Mouse (Mus musculus) naive thymus-derived CD4-positive, alpha-beta T cell, adult 2 months (primary cell): Measurements from ENCODE around the gene Gm20388.

Source experiments
- DNase-seq: peaks from one replicate; pipeline ENCODE4 v3.0.0-alpha.2; 2011; ENCODE audit warnings: low read depth

Gene Gm20388

DNA sequence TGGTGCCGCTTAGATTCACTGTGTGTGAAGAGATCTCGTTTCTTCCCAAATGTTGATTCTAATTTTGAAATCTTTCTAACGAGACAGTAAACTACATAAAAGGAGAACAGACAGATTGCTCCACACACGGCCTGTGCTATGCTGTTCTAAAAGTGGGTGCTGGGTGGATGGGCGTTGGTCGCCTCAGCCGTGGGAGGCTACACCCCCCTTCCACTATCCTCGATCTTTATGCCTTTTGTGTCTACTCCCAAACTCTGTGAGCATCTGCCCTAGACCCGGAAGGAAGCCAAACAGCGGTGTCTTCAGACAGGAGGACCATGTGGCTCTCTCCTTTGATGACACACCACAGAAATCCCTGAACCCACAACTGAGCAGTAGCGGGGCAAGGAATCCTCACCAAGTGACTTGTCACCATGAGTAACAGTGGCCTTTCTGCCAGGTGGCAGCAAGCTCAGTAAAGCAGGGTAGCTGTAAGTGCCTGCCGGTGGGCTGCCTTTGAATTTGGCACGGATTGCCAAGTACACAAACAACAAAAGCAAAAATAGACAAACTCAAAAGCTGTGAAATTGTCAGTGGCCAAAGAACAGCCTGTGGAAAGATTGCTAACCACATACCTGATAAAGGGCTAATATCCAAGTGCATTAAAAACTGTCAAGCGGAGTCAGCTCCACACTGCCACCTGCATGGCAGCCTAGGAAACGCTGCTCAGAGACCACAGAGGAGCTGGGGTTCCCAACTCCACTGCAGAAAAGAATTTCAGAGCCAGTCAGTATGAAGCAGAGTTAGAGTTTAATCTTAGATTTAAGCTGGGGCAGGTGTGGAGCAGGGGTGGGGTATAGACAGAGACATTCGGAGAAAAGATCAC is 3858.1 kb downstream of the Gm20388 start:
- DNase-seq, result no peak

DNA sequence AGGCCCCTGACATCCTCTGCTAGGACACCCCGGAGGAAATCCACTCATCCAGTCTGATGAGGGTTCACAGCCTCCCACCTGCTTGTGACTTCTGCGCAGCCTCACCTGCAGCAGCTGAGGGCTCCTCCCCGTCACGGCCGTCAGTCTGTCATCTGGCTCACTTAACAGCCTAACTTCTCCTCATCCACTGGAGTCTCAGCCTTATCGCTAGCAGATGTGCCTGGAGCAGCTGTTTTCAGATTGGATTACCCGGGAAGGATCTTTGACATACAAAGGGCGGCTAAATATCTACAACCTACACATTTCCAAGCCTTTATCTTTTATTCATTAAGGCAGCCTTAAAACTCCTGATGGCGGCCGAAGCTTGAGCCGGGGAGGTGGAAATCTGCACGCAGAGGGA is 3862.8 kb downstream of the Gm20388 start:
- no peak for DNase-seq

GRCm38 (mm10) chr8:123774491-123774890 is 3863.8 kb downstream of the Gm20388 start:
- DNase-seq, result no peak

- DNase-seq, result no peak
Measured at GRCm38 (mm10) chr8:123777319-123777718, 3866.7 kb downstream of the Gm20388 start.

DNA sequence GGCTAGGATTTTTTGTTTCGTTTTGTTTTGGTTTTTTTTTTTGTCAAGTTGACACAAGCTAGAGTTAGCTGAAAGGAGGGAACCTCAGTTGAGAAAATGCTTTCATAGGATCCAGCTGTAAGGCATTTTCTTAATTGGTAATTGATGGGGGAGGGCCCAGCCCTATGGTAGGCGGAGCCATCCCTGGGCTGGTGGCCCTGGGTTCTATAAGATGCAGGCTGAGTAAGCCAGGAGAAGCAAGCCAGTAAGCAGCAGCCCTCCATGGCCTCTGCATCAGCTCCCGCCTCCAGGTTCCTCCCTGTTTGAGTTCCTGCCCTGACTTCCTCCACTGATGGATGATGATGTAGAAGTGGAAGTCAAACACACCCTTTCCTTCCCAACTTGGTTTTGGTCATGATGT is 3869.8 kb downstream of the Gm20388 start:
- no peak for DNase-seq

DNA sequence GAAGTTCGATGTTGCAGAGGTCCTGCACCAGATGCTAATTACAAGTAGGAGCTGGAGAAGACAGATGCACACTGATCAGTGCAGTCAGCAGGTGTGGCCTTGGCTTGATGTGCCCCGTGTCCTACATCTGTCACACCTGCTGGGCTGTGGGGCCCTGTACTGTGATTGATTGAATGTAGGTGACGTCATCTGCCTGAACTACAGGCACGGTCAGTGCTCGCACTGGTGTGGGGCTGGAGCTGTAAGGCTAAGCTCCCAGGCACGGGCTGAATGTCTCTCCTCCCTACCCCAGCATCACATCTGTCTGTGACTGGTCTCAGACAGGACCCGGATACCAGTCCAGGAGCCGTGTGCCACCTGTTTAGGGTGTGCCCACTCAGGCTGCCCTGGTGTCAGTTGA is 3870.6 kb downstream of the Gm20388 start:
- no peak for DNase-seq

DNA sequence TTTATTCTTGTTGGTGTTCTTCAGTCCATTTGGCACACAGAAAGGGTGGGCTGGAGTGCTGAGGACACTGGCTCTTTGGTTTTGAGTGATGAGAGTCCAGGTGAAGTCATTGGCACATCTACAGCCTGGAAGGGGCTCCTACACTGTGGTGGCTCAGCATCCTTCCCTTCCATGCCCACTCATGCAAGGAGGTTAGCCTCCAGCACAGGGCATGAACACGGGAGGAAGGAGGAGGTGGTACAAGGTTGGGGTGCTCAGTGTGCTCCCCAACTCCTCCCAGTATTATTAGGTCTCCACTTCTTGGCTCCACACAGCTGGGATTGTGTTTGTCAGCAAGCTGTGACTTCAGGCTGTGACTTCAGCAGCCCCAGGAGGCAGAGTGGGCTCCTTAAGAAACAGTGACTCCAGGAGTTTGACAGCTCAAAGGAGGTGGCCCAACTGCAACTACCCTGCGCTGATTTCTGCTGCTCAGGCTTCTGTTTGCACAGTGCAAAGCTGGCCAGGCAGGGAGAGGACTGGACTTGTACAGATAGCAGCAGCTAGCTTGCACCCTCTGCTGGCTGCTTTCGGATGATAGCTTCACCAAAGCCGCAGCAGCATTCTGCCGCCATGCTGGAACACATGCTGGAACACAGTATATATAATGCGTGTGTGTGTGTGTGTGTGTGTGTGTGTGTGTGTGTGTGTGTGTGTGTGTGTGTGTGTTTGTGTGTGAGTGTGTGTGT is 3873.0 kb downstream of the Gm20388 start:
- DNase-seq, result peak; percentile 18

DNA sequence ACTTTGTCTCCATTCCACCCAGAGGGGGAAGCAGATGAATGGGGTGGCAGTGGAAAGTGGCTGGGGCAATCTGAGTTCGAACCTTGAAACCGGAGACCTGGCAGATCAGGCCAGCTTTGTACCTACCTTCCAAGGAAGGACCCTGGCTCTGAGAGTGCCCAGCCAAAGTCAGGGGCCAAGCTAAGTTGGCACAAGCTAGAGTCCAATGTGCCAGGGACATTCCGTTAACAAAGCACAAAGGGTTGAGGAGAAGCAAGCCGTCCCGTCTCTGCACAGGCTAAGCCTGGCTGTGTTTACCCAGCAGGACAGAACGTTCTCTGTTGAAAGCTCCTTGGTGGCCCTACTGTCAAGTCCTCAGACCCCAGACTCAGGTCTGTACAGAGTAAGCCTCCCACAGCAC is 3875.5 kb downstream of the Gm20388 start:
- DNase-seq, result no peak

GRCm38 (mm10) chr8:123786644-123787043 is 3876.0 kb downstream of the Gm20388 start:
- no peak for DNase-seq

DNA sequence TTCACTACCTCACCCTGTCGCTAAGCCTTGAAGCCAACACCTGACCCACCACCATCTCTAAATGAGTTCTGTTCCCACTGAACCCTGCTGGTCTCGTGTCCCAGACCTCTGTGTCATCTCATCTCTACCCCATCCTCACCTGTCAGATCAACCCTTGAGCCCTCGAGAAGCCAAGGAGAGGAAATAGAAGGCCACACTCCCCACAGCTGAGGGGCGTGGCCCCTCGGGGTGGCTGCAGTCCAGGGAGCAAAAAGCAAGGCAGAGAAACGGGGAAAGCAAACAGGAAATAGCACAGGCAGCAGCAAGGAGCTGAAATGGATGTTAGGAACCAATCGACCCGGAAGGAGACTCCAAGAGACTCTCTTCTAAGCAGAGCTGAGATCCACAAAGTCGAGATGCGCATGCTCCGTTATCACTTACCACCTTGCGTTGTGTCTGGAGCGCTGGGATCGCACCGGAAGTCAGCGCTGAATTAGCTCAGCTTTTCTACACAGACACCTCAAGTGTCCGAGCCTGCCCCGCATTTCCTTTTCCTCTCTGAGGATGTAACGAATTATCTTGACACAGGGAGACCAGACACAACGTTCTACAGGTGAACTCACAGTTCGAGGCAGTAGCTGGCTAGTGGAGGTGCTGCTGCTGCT is 3876.7 kb downstream of the Gm20388 start:
- DNase-seq, result peak; percentile 33

DNA sequence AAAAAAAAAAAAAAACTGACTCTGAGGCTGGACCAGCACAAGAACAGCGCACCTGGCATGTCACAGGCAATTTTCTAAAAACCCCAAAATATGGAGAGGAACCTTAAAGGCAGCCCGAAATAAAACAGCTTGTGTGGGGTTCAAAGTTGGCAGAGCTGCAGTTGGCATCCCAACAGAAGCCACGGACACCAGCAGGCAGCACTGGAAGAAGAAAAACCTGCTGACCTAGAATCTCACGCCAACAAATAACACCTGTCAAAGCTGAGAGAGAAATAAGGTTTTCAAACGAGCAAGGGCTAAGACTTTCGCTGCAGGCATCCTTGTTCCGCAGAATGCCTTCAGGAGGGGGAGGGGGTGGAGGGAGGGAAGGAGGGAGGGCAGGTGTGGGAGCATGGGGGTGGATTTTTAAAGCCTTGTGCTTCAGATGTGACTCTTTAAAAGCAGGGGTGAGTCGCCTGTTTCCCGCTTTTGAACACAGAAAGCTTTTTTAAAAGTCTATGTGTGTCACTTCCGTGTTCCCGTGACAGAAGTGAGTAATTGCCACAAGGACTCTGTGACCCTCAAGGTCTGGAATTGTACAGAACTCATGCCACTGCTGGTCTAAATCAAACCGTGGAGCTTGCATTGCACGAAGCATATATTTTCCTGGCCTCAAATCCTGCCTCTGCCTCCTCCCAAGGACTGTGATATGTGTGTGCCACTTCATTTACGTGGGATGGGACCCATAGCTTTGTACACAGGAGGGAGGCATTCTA is 3878.0 kb downstream of the Gm20388 start:
- DNase-seq, result no peak

DNA sequence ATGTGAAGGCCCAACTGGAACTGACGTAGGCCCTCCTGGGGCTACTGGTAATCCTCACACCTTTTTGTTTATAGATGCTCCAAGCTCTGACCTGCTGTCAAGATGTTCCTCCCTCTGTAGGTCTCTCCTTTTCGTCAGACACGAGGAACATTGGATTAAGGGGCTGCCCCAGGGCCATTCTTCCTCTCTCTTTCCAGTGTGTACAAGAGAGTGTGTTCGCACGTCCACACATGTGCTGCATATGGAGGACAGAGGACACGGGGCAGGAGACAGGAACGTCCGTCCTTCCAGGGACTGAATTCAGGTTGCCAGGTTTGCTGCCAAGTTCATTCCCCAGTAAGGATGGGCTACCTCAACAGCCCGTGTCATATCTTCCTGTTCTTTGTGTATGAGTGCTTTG is 3878.8 kb downstream of the Gm20388 start:
- no peak for DNase-seq

DNA sequence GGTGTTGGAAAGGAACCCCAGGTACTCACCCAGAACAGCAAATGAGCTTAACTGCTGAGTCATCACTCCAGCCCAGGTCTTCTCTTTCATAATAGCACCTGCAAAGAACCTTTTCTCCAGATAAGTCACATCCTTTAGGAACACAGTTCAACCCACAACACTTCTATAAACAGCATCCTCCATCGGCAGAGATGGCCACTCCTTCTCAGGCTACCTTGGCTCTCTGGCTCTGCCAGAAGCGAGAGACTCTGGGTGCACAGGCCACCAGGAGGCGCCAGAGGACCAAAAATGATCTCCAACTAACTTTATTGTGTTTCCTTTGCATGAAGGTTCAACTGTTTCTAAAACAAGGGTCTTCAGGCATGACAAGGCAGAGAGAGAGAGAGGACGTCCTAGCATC is 3879.3 kb downstream of the Gm20388 start:
- DNase-seq, result peak; percentile 80

DNA sequence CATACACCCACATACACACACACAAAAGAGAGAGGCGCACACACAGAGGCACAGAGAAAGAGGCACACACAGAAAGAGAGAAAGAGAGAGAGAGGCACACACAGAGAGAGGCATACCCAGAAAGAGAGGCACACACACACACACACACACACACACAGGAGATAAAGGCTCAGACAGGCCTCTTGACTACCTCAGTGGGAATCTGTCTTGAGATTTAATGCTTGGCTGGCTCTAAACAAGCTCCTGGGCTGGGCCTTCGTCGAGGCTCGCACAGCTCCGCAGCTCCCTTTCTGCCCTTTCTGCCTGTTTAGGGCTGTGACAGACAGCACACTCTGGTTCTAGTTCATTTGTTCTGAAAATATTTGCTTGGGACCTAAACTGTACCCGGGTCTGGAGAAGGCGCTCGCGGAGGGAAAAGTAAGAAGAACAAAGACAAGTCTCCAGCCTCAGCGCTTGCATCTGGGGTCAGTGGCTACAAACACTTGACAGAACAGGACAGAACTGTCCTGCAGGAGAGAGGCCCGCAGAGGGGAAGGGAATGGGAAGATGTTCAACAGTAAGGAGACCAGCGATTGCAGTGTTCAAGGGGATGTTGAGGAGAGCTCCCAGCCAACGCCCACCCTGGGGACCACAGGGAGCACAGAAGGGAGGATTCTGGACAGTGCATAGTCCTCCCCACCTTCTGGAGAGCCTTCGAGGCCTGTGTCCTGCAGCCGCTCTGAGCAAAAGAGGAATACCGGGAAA is 3880.6 kb downstream of the Gm20388 start:
- DNase-seq, result no peak

DNA sequence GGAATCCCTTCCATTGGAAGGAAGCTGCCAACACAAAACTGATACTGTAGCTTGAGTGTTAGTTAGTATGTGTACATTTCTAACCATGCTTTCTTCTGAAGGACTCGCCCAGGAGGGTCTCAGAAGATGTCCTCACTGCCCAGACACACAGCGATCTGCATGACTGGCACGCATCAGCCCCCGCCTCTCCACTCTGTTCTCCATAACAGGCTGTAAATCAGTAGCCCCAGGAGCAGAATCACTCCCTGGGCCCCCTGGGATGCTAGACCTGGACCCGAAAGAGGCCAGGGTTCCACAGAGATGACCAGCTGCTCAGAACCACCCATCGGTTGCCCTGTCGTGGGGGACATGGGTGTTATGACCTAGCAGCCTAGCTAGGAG is 3881.2 kb downstream of the Gm20388 start:
- DNase-seq, result no peak

DNA sequence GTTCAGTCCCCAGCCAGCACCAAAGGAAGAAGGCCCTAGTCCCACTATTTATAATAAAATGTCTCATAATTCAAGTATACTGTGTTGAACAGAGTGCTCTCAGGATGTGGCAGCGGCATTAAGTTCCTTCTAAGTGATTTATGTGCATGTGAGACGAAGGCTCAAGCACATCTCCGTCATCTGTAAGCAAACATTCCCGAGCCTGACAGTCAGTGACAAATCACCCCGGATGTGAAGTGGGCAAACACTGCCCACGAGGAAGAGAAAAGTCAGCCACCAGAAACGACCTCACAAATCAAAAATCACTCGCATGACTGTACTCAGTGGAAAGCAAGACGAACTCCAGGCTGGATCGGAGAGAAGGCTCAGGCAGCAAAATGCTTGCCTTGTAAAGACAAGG is 3883.3 kb downstream of the Gm20388 start:
- no peak for DNase-seq

- no peak for DNase-seq
Measured at GRCm38 (mm10) chr8:123794766-123795165, 3884.1 kb downstream of the Gm20388 start.

- DNase-seq, result no peak
Measured at GRCm38 (mm10) chr8:123796758-123797157, 3886.1 kb downstream of the Gm20388 start.

DNA sequence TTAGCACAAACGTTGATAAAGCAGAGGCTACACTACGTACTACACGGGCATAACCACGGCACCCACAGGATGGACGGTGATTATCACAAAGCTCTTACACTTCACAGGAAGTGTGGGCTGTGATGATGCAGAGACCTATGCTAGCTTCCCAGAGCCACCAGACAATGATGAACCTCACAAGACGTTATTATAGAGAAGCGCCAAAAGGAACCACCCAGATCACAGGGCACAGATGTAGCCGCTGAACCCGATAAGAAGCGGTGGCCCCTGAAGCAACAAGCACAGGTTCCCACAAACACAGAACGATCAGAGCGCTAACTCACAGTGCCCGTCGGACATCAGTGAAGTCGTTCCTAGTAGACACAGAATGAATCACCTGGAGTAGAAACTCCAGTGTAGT is 3887.3 kb downstream of the Gm20388 start:
- DNase-seq, result peak; percentile 19

DNA sequence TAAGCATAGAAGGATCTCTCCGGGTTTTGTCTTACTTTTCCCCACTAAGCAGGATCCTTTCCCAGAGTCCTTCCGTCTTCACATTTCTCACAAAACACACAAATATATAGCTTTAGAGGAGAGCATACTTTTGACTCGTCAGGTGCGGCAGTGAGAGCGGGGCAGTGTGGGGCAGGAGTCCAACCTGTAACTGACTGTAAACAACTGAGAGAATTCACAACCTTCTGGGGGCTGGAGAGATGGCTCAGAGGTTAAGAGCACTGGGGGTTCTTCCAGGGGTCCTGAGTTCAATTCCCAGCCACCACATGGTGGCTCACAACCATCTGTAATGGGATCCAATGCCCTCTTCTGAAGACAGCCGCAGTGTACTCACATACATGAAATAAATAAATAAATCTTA is 3888.8 kb downstream of the Gm20388 start:
- no peak for DNase-seq

DNA sequence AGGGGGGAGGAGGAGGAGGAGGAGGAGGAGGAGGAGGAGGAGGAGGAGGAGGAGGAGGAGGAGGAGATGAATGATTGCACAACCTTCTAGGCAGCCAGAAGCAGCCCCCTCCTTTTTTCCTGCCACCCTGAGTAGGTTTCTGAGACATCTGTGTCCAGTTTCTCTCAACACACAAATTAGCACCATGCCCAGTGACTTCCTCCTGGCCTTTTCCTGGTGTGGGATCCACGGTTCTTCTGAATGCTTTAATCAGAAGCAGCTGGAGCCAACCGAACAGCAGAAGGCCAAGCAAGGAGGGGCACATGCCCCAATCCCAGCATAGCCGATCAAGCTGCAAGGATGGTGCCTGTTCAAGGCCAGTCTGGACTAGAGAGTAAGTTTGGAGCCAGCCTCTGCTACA is 3889.2 kb downstream of the Gm20388 start:
- DNase-seq, result no peak

DNA sequence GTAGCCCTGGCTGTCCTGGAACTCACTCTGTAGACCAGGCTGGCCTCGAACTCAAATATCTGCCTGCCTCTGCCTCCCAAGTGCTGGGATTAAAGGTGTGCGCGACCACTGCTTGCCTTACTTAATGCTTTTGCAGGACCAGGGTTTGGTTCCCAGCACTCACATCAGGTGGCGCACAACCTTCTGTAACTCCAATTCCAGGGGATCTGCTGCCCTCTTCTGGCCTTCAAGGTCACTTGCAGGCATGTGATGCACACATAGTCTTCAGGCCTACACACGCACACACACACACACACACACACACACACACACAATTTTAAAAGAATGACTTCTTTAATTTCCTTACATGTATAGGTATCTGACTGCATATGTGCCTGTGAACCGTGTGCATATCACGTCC is 3890.2 kb downstream of the Gm20388 start:
- DNase-seq, result no peak
